Mouse (Mus musculus): ENCODE results near the gene Efcab7. TPM values are rescaled to one million over a fixed set of nuclear protein-coding genes. Genes with fewer than 3 reads are reported as not detected.
A peak's percentile ranks its signal among the peaks of the same experiment; 100 is the strongest.

Efcab7 gene
- polyA plus RNA-seq, 1 experiment from 2014 or later = 22.7 TPM

DNA sequence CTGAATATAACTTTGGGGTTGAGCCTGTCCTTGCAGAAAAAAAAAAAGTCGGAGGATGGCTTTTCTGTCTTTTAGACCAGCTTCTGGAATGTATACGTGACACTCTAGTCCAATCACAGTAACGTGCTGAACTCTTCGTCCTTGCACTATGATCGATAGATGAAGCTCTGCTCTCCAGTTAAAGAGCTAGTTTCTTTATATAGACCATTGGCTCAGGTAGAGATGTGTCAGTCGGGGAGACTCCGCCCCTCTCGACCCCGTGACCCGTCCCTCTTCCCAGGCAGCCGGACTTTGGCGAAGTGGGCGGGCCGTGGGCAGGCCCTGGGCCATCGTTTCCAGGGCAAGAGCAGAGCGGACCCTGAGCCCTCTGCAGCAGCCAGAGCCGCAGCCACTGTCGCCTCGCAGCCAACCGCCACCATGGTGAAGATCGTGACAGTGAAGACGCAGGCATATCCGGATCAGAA, 100.2 kb downstream of the Efcab7 start, which contains the start of gene Pgm1:
Pgm1 (plus strand) TSS at position 266 of the 464 bp plus-strand sequence.
- in situ Hi-C loops (cut with MboI; ENCODE audit: low pct_unique_long_range_greater_than_20kb) = no loop called here
- POLR2A ChIA-PET = interaction anchor here (0.6 kb wide), 1 partner anchor 459 kb away, joined by 4 read pairs; no protein-coding TSS in a partner anchor
- CTCF ChIA-PET = interaction anchor here (1.3 kb wide), 1 partner anchor 16 kb away, joined by 3 read pairs; no protein-coding TSS in a partner anchor

DNA sequence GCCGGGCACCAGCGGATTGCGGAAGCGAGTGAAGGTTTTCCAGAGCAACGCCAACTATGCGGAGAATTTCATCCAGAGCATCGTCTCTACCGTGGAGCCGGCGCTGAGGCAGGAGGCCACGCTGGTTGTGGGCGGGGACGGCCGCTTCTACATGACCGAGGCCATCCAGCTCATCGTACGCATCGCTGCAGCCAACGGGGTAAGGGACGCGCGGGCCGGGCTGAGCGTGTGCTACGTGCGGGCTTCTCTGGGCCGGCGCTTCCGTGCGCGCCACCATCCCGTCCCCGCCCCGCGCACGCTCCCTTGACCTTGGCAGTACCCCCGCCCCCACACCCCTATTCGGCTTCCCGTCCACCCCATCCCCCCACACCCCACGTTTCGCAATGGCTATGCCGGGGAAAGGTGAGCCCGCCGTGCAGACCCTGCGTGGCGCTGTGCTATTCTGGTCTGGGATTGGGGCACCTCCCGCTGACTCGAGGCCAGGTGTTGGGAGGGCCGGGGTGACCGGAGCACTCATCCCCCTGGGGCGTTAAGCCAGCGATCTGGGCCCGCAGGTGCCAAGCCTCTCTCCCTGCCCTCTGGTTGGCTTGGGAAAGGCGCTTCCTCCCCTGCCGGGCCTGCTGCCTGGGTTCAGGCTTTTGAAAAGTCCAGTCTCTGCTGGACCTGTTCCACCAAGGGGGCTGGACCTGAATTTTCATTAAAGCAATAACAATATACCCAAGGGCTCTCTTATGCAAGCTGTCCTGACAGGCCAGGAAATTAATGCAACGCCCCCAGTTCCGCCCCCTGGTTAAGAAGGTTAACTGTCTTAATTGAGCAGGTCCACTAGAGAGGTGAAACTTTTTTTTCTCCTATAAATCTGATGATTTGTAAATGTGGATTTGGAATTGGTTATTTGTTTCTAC, 100.9 kb downstream of the Efcab7 start, which contains the start of gene Itgb3bp:
Itgb3bp (minus strand) TSS at position 201 of the 905 bp plus-strand sequence.
- no peak for DNase-seq (ENCODE audit: low read depth, low spot score)
- peak; percentile 92 for ATAC-seq
- ChIA-PET POLR2A (no interaction called here), CTCF (interaction anchor here (1.3 kb wide), 1 partner anchor 17 kb away, joined by 3 read pairs; no protein-coding TSS in a partner anchor)
- no peak for TF ChIP-seq CTCF (IDR thresholded peaks at IDR 0.05)
- in situ Hi-C loops (cut with MboI; ENCODE audit: low pct_unique_long_range_greater_than_20kb) = no loop called here
- H3K27me3 ChIP-seq = no peaks in the 10 kb centered on the region

More for the DNA sequence above, 100.2 kb downstream of the Efcab7 start, which contains the start of gene Pgm1:
- no peak for TF ChIP-seq CTCF (IDR thresholded peaks at IDR 0.05)
- H3K27me3 ChIP-seq = no peaks in the 10 kb centered on the region
- ATAC-seq = peak; percentile 75
- no peak for DNase-seq (ENCODE audit: low read depth, low spot score)

DNA sequence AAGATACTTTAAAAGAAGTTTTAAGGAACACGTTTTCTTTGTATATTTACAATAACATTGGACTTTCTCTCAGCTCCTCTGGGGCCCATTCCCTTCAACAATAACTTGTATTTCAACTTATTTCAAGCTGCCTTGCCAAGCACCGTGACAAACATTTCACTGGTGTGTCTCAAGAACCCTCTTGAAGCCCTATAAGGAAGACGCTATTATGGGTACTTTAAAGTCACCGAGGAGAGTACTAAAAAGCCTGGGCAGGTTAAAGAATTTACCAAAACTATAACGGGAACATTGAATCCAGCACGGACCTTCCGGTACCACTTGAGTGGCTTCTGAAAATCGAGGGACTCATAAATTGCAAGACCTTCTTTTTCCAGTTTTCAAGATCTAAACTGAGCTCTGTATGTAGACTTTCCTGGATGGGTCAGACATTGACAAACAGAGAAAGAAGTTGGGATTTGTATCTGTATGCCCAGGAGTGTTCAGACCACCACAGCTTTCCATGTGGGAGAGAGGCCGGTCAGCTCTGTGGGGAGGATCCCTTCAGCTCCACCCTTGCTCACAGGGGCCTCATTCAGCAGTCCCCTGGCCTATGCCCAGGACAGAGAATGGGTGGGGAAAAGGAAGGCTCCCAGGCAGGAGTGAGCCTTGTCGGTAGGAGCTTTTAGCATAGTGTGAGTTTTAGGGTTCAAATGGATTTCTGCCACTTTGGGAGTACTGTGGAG, 101.7 kb downstream of the Efcab7 start:
- ATAC-seq (no peak), DNase-seq (ENCODE audit: low read depth, low spot score) (no peak)
- in situ Hi-C loops (cut with MboI; ENCODE audit: low pct_unique_long_range_greater_than_20kb) = no loop called here
- CTCF ChIA-PET = interaction anchor here (0.9 kb wide), 1 partner anchor 16 kb away, joined by 3 read pairs; no protein-coding TSS in a partner anchor
- H3K27me3 ChIP-seq = no peaks in the 10 kb centered on the region
- no peak for TF ChIP-seq CTCF (IDR thresholded peaks at IDR 0.05)
- POLR2A ChIA-PET = no interaction called here

DNA sequence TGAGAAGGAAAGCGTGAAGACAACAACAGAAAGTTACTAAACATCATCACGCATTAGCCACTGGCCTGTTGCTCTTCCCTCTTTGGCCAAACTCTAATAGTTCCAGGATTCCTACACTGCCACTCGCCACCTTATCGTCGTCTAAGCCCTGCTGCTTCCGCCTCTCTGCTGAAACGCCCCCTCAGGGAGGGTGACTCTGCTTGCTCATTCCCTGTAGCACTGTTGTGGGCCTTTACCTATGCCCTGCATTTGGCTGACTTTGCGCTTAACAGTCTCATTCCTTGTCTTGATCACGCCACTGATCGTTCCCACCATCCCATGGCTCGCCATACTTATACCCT, 102.2 kb downstream of the Efcab7 start:
- in situ Hi-C loops (cut with MboI; ENCODE audit: low pct_unique_long_range_greater_than_20kb) = no loop called here
- no peak for DNase-seq (ENCODE audit: low read depth, low spot score)
- ChIA-PET CTCF (interaction anchor here (0.9 kb wide), 1 partner anchor 16 kb away, joined by 3 read pairs; no protein-coding TSS in a partner anchor), POLR2A (interaction anchor here (0.7 kb wide), 1 partner anchor 102 kb away, joined by 3 read pairs; the partner anchor contains the start of gene Efcab7)
- ATAC-seq = no peak
- H3K27me3 ChIP-seq = no peaks in the 10 kb centered on the region
- TF ChIP-seq CTCF (IDR thresholded peaks at IDR 0.05) = no peak

DNA sequence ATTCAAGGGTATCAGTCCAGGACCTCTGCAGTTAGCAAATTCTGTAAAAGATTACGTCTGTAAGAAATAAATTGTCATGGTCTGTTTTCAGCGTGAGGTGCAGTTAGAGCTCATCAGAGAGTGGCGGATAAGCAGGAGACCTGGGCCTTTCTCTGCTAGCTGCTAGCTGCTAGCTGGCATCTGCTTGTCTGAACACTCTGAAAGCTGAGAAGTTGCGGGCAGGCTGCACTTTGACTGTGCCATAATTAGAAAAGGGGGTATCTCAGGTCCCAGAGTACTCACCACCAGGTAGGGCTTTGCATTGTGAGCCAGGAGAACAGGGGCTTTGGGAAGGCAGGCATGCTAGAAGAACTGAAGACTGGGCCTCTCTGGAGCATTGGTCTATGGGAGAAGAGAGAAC, 102.8 kb downstream of the Efcab7 start:
- ATAC-seq = no peak
- in situ Hi-C loops (cut with MboI; ENCODE audit: low pct_unique_long_range_greater_than_20kb) = no loop called here
- DNase-seq (ENCODE audit: low read depth, low spot score) = no peak
- ChIA-PET CTCF (no interaction called here), POLR2A (interaction anchor here (0.7 kb wide), 1 partner anchor 103 kb away, joined by 3 read pairs; the partner anchor contains the start of gene Efcab7)
- no peak for TF ChIP-seq CTCF (IDR thresholded peaks at IDR 0.05)
- no peaks in the 10 kb centered on the region for H3K27me3 ChIP-seq

DNA sequence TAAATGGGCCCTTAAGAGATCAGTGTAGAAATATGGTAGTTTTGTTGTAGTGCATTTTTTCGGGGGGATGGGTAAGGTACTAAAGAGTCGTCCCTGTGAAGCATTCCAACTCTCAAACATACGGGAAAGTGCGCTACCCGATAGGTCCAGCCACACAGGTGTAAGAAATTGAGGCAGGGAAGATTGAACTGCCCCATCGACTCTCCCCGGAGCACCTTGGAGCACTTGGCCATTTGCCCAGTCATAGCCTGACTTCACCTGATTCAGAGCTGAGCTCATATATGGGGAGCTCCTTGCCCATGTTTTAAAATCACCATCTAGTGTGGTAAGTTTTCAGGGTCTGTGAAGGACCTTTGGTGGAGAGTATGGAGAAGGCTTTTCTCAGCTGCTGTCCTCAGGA, 105.9 kb downstream of the Efcab7 start:
- no peaks in the 10 kb centered on the region for H3K27me3 ChIP-seq
- ATAC-seq (no peak), DNase-seq (ENCODE audit: low read depth, low spot score) (no peak)
- no peak for TF ChIP-seq CTCF (IDR thresholded peaks at IDR 0.05)
- ChIA-PET CTCF (interaction anchor here (1.0 kb wide), 1 partner anchor 10 kb away, joined by 3 read pairs; no protein-coding TSS in a partner anchor), POLR2A (no interaction called here)
- in situ Hi-C loops (cut with MboI; ENCODE audit: low pct_unique_long_range_greater_than_20kb) = no loop called here

DNA sequence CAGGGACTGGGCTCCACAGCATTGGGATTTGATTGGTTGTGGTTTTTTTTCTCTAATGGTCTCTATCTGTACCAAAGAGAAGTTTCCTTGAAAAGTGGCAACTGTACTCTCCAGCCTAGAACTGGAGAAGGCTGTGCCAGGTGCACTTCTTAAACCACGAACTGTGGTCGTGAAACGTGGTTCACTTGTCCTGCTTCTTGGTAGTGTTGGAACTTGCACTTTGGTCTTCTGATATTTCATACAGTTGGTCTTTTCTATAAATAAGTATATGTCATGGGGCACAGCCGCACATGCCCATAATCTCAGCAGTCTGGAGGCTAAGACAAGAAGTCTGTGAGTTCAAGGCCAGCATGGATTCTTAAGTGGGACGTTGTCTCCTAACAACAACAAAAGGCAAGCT, 107.3 kb downstream of the Efcab7 start:
- ATAC-seq (no peak), DNase-seq (ENCODE audit: low read depth, low spot score) (no peak)
- CTCF ChIA-PET = no interaction called here
- POLR2A ChIA-PET = interaction anchor here (0.7 kb wide), 1 partner anchor 1176 kb away, joined by 4 read pairs; no protein-coding TSS in a partner anchor
- in situ Hi-C loops (cut with MboI; ENCODE audit: low pct_unique_long_range_greater_than_20kb) = no loop called here
- TF ChIP-seq CTCF (IDR thresholded peaks at IDR 0.05) = no peak
- H3K27me3 ChIP-seq = no peaks in the 10 kb centered on the region

DNA sequence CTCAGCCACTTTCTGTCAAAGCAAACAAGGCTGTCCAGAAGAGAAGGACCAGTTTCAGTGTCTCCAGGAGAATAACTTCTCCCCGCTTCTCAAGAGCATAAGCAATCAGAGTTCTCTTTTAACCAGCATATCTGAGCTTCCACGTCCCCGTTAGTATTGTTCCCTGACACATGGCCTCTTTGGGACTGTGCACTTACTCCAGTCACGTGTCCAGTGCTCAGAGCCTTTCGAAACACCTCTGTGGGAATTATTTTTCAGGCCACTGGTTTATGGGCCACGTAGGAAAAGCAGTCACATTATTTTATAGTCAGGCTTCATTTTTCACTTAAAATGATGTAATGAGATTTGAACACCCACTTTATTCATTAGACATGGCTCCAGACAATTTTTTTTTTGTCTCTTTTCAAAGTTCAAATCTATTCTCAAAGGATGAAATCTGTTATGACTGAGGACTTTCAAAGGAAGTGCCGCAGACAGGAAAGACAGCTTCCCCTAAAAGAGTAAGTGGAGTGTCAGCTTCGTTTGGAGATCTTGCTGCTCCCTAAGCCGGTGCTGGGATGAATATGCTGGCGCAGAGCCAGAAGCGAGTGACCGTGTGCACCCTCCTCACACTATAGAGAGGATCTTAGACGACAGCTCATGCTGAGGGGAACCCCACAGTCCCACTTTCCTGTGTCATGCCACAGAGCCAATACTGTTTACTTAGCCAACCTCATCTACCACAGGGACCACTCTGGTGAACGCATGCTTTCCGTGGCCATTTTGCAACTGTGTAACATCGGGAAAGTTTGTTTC, 110.9 kb downstream of the Efcab7 start:
- H3K27me3 ChIP-seq = no peaks in the 10 kb centered on the region
- no peak for TF ChIP-seq CTCF (IDR thresholded peaks at IDR 0.05)
- POLR2A ChIA-PET = no interaction called here
- CTCF ChIA-PET = no interaction called here
- in situ Hi-C loops (cut with MboI; ENCODE audit: low pct_unique_long_range_greater_than_20kb) = no loop called here
- DNase-seq (ENCODE audit: low read depth, low spot score) (no peak), ATAC-seq (no peak)

DNA sequence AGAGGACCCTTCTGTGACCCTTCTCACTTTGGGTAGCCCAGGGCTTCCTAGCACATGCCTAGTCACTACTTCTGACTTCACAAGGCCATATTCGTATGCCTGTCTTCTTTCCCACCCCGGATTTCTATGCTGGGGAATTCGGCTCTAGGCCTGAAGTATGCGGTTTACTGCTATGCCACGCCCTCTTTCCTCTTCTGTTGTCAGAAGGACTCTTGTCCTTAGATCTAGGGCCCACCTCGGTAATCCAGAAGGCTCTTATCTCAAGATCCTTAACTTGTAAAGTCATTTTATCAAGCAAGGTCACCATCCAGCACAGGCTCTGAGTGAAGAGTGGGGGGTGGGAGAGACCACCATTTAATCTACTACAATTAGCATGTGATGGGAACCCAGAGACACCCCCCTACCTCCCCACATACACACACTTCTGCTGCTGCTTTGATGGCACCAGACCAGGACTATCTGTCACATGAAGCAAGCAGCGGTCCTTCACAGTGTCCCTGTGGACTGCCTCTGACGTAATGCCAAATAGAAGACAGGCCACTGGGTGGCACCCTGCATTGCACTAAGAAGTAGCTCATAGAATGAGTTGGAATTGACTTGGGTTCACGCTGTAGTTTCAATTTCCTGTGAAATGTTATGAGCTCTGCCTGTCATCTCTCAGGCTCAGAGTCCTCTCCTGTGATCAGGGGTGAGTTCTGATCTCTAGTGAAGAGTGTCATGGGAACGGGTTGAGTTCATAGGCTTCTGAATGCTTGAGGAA, 112.8 kb downstream of the Efcab7 start:
- ChIA-PET CTCF (interaction anchor here (0.6 to 1.7 kb wide), 3 partner anchors 10 to 69 kb away, joined by 3 to 13 read pairs (median 3); no protein-coding TSS in a partner anchor), POLR2A (interaction anchor here (0.6 kb wide), 1 partner anchor 16 kb away, joined by 7 read pairs; no protein-coding TSS in a partner anchor)
- H3K27me3 ChIP-seq = no peaks in the 10 kb centered on the region
- TF ChIP-seq CTCF (IDR thresholded peaks at IDR 0.05) = peak; percentile 35
- ATAC-seq (no peak), DNase-seq (ENCODE audit: low read depth, low spot score) (no peak)
- in situ Hi-C loops (cut with MboI; ENCODE audit: low pct_unique_long_range_greater_than_20kb) = no loop called here
